Mouse (Mus musculus) urinary bladder, postnatal 4 days (tissue): ENCODE measurements at regions not wholly inside any gene's neighbourhood (a gene's known extent, or its start where the extent isn't known, plus 50 kb on each side); places are given as distances from the start of the nearest gene placed in this dataset.
A peak's percentile ranks its signal among the peaks of the same experiment; 100 is the strongest.

Experiments used
- DNase-seq, 2 experiments: peaks; one replicate each; pipeline ENCODE4 v3.0.0; 2021 to 2022; ENCODE audit warnings: low spot score in 2 of 2

- no peak for DNase-seq
Measured at GRCm38 (mm10) chr8:102845362-102845761, 59.9 kb upstream of the Cdh11 start.

- no peak for DNase-seq
Measured at GRCm38 (mm10) chr8:102860021-102860420, 74.6 kb upstream of the Cdh11 start.

GRCm38 (mm10) chr8:102899525-102899924 is 114.1 kb upstream of the Cdh11 start:
- no peak for DNase-seq

- no peak for DNase-seq
Measured at GRCm38 (mm10) chr8:102900662-102901061, 115.2 kb upstream of the Cdh11 start.

- no peak for DNase-seq
Measured at GRCm38 (mm10) chr8:102907444-102907843, 122.0 kb upstream of the Cdh11 start.

GRCm38 (mm10) chr8:102931342-102931835 is 145.9 kb upstream of the Cdh11 start:
- no peak for DNase-seq

- DNase-seq: no peak
Measured at GRCm38 (mm10) chr8:102938771-102939170, 153.3 kb upstream of the Cdh11 start.

- DNase-seq: no peak
Measured at GRCm38 (mm10) chr8:102945546-102945945, 160.1 kb upstream of the Cdh11 start.

GRCm38 (mm10) chr8:102978161-102978581 is 192.7 kb upstream of the Cdh11 start:
- peak in 1 of 2 experiments; percentile 20 for DNase-seq

GRCm38 (mm10) chr8:102983220-102983909 is 197.9 kb upstream of the Cdh11 start:
- DNase-seq: no peak

GRCm38 (mm10) chr8:102983910-102984225 is 198.4 kb upstream of the Cdh11 start:
- no peak for DNase-seq

- no peak for DNase-seq
Measured at GRCm38 (mm10) chr8:103007284-103007984, 222.0 kb upstream of the Cdh11 start.

GRCm38 (mm10) chr8:103019121-103019520 is 233.7 kb upstream of the Cdh11 start:
- DNase-seq: peak; percentile 33 to 59

- DNase-seq: no peak
Measured at GRCm38 (mm10) chr8:103023237-103023636, 237.8 kb upstream of the Cdh11 start.

GRCm38 (mm10) chr8:103031708-103032107 is 246.3 kb upstream of the Cdh11 start:
- no peak for DNase-seq

- DNase-seq: no peak
Measured at GRCm38 (mm10) chr8:103033956-103034355, 248.5 kb upstream of the Cdh11 start.

GRCm38 (mm10) chr8:103072079-103072635 is 286.7 kb upstream of the Cdh11 start:
- DNase-seq: no peak

GRCm38 (mm10) chr8:103072646-103073045 is 287.2 kb upstream of the Cdh11 start:
- no peak for DNase-seq

GRCm38 (mm10) chr8:103078559-103078958 is 293.1 kb upstream of the Cdh11 start:
- DNase-seq: no peak

- no peak for DNase-seq
Measured at GRCm38 (mm10) chr8:103086956-103087482, 301.6 kb upstream of the Cdh11 start.

- no peak for DNase-seq
Measured at GRCm38 (mm10) chr8:103096496-103097092, 311.2 kb upstream of the Cdh11 start.

GRCm38 (mm10) chr8:103125581-103125980 is 340.1 kb upstream of the Cdh11 start:
- DNase-seq: no peak
